Mouse (Mus musculus) ZHBTc4 (cell line): ENCODE measurements around the gene Hrh3.
A peak's percentile ranks its signal among the peaks of the same experiment; 100 is the strongest.

Source experiments
- DNase-seq: peaks from one replicate; pipeline ENCODE4 v3.0.0-alpha.2; 2011; ENCODE audit warnings: low read depth, low spot score

Hrh3 gene

GRCm38 (mm10) chr2:180107081-180107480 is 2.8 kb upstream of the Hrh3 start:
- peak; percentile 27 for DNase-seq

DNA sequence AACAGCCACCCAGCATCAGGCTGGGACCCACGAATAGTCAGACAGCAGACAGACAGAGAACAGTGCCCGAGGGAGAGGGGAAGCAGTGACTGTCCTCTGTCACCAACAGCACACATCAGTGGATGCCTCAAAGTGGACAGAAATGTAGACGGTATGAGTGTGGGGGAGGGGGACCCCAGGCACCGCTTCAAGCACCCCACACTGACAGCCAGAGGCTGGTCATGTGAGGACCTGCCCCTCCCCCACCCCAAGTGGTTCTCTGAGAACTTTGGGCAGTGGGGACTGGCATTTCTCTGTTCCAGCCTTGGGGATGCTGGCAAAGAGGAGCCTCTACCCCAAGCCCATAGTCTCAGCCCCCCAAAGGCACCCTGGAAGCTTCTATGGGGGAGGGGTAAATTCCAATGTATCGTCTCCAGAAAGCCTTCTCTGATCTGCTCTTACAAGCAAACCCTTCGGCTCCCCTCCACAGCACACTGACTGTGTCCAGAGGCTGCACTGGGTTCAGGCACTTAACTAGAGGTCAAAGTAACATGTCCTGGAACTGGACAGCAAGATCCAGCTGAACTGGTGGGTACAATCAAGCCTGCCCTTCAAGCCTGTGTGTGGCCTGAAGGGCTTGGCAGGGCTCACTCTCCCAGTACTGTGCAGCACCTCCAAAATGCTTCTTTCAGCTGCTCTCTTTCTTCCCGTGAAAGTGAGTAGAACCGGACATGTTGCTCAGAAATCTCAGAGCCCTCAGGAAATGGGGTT is 1.3 kb upstream of the Hrh3 start:
- DNase-seq, result no peak

DNA sequence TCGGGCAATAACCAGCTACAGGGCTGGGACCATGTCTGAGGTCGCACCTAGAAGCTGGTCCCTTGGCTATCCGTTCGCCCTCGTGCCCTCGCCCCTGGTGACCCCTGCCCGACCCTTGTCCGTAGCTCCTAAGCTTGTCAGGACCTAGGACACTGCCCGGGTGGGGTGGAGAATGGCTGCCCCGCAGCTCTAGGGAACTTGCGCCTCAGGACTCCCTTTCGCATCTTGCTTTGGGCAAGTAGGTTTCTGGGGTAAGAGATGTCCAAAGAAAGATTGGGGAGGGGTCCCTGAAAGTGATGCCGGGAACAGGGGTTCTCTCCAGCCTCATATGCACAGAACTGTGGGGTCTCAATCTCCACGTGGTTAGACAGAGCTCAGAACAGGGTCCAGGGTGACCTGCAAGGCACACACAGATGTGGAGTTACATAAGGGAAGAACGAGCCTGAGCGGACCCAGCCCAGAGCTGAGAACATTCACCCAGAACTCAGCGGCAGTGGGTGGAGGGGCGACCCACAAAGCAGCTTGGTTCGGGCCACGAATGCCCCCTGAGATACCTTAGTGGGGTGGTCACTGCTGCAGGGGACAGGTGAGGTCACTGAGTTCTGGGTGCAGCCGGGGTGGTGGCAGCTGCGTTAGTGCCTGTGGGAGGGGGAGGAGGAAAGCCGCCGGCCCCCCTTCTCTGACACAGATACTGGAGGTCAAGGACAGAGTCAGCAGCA is 530 bp upstream of the Hrh3 start:
- DNase-seq, result peak; percentile 71

GRCm38 (mm10) chr2:180103151-180103977 is 924 bp downstream of the Hrh3 start:
- DNase-seq, result peak; percentile 45

DNA sequence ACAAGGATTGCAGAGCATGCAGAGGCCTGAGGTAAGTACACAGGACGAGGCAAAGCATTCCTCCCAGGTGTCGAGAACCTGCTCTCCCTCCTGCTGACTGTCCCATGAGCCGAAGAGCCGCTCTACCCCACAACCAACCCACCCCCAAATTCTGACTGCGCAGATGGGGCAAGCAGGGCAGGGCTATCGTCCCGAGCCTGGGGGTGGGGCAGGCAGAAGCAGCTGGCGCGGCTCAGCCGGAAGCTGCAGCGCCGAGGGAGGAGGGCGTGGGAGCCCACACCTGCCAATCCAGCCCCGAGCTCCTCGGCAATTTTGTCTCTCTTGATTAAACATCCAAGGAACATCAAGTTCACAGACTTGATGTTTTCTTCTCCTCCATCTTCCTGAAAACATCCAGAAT is 4.8 kb downstream of the Hrh3 start:
- peak; percentile 29 for DNase-seq

DNA sequence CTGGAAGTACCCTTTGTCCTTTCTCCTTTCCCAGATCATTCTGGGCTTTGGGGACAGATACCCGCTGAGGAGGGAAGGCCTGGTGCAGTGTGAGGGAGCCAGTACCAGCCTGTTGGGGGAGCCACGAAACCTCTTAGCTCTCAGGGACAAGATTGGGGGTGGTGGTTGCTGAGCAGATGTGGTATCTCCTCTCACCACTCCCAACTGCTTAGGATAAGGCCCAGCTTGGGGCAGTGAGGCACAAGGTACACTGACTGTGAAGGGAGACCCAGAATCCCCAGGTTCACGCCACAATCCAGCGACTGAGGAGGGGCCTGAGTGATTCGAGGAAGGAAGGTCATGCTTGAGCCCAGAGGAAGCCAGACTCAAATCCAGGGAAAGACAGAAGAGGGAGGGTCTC is 6.1 kb downstream of the Hrh3 start:
- DNase-seq, result no peak

- DNase-seq, result no peak
Observed at GRCm38 (mm10) chr2:180097585-180097984, 6.7 kb downstream of the Hrh3 start.

DNA sequence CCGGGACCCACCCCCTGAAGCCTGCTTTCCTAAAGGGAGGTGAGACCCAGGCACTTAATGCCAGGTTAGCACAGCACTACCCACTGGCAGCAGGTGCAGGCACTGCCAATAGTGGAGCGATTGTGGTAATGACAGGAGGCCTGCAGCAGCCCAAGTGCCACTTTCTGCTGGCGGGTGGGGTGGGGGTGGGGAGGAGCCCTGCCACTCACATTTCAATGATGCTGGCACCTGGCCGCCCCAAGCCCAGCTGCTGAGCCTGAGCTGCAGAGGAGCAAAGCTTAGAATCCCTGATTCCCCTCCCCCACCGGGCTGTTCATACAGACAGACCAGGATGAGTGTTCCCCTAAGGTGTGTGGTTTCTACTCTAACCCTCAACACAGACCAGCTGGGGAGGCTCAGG is 8.6 kb downstream of the Hrh3 start:
- DNase-seq, result no peak

DNA sequence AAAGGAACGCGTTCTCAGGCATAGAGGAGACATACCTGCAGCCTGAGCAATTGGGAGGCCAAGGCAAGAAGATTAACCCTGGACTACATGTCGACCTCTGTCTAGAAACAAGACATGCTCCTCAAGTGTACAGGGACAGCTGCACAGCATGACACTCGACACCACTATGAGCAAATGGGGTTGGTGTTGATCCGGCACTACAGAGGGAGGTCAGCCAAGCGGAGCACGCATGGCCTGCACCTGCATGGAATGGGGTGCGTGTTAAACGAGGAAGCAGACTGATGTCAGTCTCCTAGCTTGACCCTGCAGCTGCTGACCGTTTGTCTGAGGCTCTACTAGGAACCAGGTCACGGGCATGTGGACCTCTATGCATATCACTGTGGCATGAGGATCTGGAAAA is 14.0 kb downstream of the Hrh3 start:
- DNase-seq, result no peak

- peak; percentile 45 for DNase-seq
Observed at GRCm38 (mm10) chr2:180087472-180087871, 16.8 kb downstream of the Hrh3 start.

- no peak for DNase-seq
Observed at GRCm38 (mm10) chr2:180086637-180087027, 17.7 kb downstream of the Hrh3 start.

DNA sequence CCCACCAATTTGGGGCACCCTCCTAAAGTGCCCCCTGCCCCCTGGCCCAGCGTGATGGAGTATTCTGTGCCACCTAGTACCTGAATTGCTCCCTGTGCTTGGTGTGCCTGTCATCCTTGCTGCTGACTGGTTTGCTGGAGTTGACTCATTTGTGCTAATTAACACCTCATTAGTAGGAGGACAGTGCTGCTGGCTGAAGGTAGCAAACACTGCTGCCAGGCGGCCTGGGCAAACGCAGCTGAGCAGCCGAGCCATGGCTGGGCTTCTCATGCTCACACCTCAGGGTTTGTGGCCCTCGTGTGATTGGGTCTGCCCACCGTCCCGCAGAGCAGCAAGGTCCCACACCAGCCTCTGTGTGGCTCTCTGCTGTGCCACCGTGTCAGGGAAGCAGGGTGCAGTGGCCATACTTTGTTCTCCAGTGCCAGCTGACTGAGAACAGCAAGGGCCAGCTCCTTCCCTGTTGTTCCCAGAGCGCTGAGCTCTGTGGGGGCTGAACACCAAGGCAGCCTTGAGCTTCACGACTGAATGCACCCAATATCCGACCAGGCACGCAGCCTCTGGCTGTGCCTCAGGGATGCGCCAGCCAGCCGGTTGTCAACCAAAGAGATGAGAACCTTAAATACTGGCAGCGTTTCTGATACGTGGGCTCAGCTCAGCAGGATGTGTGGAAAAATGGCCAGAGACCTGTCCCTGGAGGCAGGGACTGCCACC is 18.2 kb downstream of the Hrh3 start:
- no peak for DNase-seq

- DNase-seq, result no peak
Observed at GRCm38 (mm10) chr2:180084565-180084964, 19.7 kb downstream of the Hrh3 start.

DNA sequence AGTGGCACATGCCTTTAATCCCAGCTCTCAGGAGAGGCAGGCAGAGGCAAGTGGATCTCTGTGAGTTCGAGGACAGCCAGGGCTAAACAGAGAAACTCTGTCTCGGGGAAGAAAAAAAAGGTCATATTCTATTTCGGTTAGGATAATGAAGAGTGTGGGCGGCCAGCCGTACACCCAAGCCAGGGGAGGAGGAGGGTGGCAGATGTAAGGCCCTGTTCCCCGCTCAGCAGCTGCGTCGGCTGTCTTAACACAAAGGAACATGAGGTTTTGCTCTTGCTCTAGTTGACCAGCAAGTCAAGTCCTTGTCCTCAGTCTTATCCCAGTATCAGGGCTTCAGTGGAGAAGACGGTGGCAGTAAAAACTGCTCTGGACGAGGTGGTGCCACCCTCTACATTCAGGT is 21.2 kb downstream of the Hrh3 start:
- no peak for DNase-seq

DNA sequence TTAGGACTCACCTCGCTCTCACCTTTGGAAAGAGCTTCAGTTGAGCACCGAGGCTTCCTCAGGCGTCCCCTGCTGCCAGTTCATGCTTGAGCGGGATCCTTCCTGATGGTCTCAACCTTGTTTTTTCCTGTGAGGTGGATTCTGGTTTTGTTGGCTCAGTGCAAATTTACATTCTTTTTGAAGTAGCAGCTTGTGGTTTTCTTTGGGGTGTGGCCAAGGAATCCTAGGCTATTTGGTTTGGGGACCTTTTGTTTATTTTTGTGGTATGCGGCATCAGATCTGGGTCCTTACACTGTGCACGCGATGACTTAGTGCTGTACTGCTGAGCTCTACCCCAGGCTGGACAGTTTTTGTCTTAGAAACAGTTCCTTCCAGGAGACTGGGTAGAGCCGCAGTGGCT is 23.6 kb downstream of the Hrh3 start:
- peak; percentile 62 for DNase-seq

GRCm38 (mm10) chr2:180077622-180078021 is 26.7 kb downstream of the Hrh3 start:
- peak; percentile 67 for DNase-seq

GRCm38 (mm10) chr2:180072886-180073285 is 31.4 kb downstream of the Hrh3 start:
- no peak for DNase-seq

- DNase-seq, result peak; percentile 37
Observed at GRCm38 (mm10) chr2:180071671-180072070, 32.6 kb downstream of the Hrh3 start.

GRCm38 (mm10) chr2:180070481-180071453 is 33.5 kb downstream of the Hrh3 start, which contains the start of gene Mtg2:
Gene Mtg2 (plus strand): TSS chr2:180070588.
- DNase-seq, result peak; percentile 96

DNA sequence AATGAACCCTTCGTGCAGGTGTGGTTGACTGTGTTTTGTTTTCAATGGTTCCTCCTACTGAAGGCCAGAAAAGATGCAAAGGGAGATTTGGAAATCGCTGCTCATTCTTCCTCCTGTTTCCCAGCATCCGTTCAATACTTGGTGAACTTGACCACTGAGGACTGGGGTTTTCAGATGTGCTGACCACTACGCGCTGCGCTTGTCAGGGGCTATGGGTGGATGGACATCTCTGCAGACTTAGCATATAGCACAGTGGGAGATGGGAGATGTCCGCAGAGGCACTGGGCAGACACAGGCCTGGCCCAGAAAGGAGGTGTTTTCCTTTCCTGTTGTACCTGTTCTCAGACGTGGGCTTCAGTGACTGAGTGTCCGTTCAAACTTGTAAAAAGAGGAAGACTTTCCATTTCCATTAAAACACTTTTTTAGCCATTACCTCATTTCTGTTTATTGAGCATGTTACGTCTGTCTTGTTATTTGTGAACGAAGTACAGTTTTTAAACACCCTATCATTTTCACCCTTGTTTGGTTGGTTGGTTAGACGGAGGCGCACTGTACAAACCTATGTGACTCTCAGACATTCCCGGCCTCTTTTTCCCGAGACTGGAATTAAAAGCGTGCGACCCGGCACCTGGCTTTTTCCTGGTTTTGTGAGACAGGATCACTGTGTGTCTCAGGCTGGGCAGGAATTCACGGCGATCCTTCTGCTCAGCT is 34.4 kb downstream of the Hrh3 start:
- DNase-seq, result no peak
